Mouse (Mus musculus) lung, postnatal 0 days (tissue): ENCODE results near the gene Dvl1. TPM values are rescaled to one million over a fixed set of nuclear protein-coding genes. Genes with fewer than 3 reads are reported as not detected.
A peak's percentile ranks its signal among the peaks of the same experiment; 100 is the strongest.

ENCODE experiments used
- ATAC-seq: fragments of 200-750 bp; cut with Nextera tagmentation; 2 replicates; pipeline ENCODE4 v1.8.0; 2017; ENCODE audit warnings: moderate library complexity
- DNase-seq: peaks from one replicate; pipeline ENCODE4 v3.0.0-alpha.2; 2016; ENCODE audit warnings: low spot score
- H3K27ac ChIP-seq: fragments of 300-500 bp; sonication (generic); 2 replicates; pipeline ENCODE4 v1.5.1; 2014; ENCODE audit warnings: antibody characterized with exemption, mild to moderate bottlenecking, low read length, mixed read lengths
- H3K27me3 ChIP-seq: fragments of 300-500 bp; sonication (generic); replicated peaks from 2 replicates; pipeline ENCODE4 v1.6.1; 2014; ENCODE audit warnings: low read length, mixed read lengths; ENCODE audit not compliant: insufficient read depth
- H3K36me3 ChIP-seq: fragments of 300-500 bp; sonication (generic); 2 replicates; pipeline ENCODE4 v1.6.1; 2014; ENCODE audit warnings: low read length, mixed read lengths; ENCODE audit not compliant: insufficient read depth
- H3K4me1 ChIP-seq: fragments of 300-500 bp; sonication (generic); 2 replicates; pipeline ENCODE4 v1.6.1; 2014; ENCODE audit warnings: antibody characterized with exemption, low read depth, low read length, mixed read lengths; ENCODE audit not compliant: insufficient read depth
- H3K4me2 ChIP-seq: fragments of 300-500 bp; sonication (generic); replicated peaks from 2 replicates; pipeline ENCODE4 v1.6.1; 2014; ENCODE audit warnings: low read depth, mild to moderate bottlenecking, low read length, moderate library complexity, mixed read lengths
- H3K4me3 ChIP-seq: fragments of 300-500 bp; sonication (generic); 2 replicates; pipeline ENCODE4 v1.5.1; 2014; ENCODE audit warnings: low read depth, low read length
- H3K9ac ChIP-seq: fragments of 300-500 bp; sonication (generic); replicated peaks from 2 replicates; pipeline ENCODE4 v1.6.1; 2014; ENCODE audit warnings: low read depth, mild to moderate bottlenecking
- H3K9me3 ChIP-seq: fragments of 300-500 bp; sonication (generic); 2 replicates; pipeline ENCODE4 v1.6.1; 2016; ENCODE audit warnings: low read length, mixed read lengths
- CTCF ChIP-seq: IDR thresholded peaks from 2 replicates; pipeline ENCODE4 v1.5.1; 2016; ENCODE audit warnings: antibody characterized with exemption, mild to moderate bottlenecking
- EP300 ChIP-seq: IDR thresholded peaks from 2 replicates; pipeline ENCODE4 v1.6.1; 2016; ENCODE audit warnings: antibody characterized with exemption, mild to moderate bottlenecking, control low read depth
- WGBS: fragments of 180-500 bp; shearing (Covaris S2); extraction: QIAGEN DNeasy Blood & Tissue Kit; methylation state at CpG from one replicate; pipeline ENCODE4 v1.1.7; 2014; 5-methylcytosine and 5-hydroxymethylcytosine counted together
- polyA plus RNA-seq: library from polyadenylated mRNA; unstranded; fragments of >200 nt; fragmentation: Nextera tagmentation; extraction: Ambion mirVana; gene quantifications from 2 replicates; pipeline ENCODE4 v1.2.1, GENCODE M21; 2015

Dvl1 gene
- polyA plus RNA-seq, 1 experiment from 2014 or later: 9.1 TPM

GRCm38 (mm10) chr4:155904318-155905102 is 57.3 kb downstream of the Dvl1 start:
- 91% methylated on average over 13 of the region's 13 CpGs for WGBS
- no peaks in the 10 kb centered on the region for H3K4me1 ChIP-seq
- H3K4me2 ChIP-seq: no peak overlapping the region
- DNase-seq (no peak), ATAC-seq (no peak)
- peaks cover 27% of the 10 kb centered on the region for H3K36me3 ChIP-seq
- TF ChIP-seq EP300 (no peak), CTCF (peak; percentile 52)
- no peak overlapping the region for H3K9ac ChIP-seq
- no peak overlapping the region for H3K4me3 ChIP-seq
- no peaks in the 10 kb centered on the region for H3K27me3 ChIP-seq
- no peaks in the 10 kb centered on the region for H3K9me3 ChIP-seq
- H3K27ac ChIP-seq: no peak overlapping the region

GRCm38 (mm10) chr4:155905634-155906033 is 58.4 kb downstream of the Dvl1 start:
- Histone ChIP-seq H3K4me3 (no peak overlapping the region), H3K9ac (no peak overlapping the region), H3K27me3 (no peaks in the 10 kb centered on the region), H3K9me3 (no peaks in the 10 kb centered on the region), H3K4me1 (no peaks in the 10 kb centered on the region), H3K27ac (no peak overlapping the region), H3K36me3 (peaks cover 22% of the 10 kb centered on the region), H3K4me2 (no peak overlapping the region)
- no peak for ATAC-seq
- no peak for TF ChIP-seq EP300
- TF ChIP-seq CTCF: no peak
- WGBS: 80% methylated on average over 13 of the region's 13 CpGs
- no peak for DNase-seq

GRCm38 (mm10) chr4:155906125-155906524 is 58.9 kb downstream of the Dvl1 start:
- Histone ChIP-seq H3K4me1 (no peaks in the 10 kb centered on the region), H3K27me3 (no peaks in the 10 kb centered on the region), H3K9ac (no peak overlapping the region), H3K9me3 (no peaks in the 10 kb centered on the region), H3K36me3 (peaks cover 22% of the 10 kb centered on the region), H3K4me3 (no peak overlapping the region), H3K4me2 (no peak overlapping the region), H3K27ac (no peak overlapping the region)
- ATAC-seq: no peak
- TF ChIP-seq CTCF (no peak), EP300 (no peak)
- DNase-seq: no peak
- 74% methylated on average over 9 of the region's 9 CpGs for WGBS

- ATAC-seq (no peak; the same call in 1 of the 2 replicates), DNase-seq (no peak)
- no peaks in the 10 kb centered on the region for H3K4me1 ChIP-seq
- no peak overlapping the region for H3K4me2 ChIP-seq
- 59% methylated on average over 11 of the region's 11 CpGs for WGBS
- H3K36me3 ChIP-seq: peaks cover 21% of the 10 kb centered on the region
- H3K9me3 ChIP-seq: no peaks in the 10 kb centered on the region
- TF ChIP-seq EP300 (no peak), CTCF (no peak)
- H3K27ac ChIP-seq: no peak overlapping the region
- H3K27me3 ChIP-seq: no peaks in the 10 kb centered on the region
- no peak overlapping the region for H3K9ac ChIP-seq
- H3K4me3 ChIP-seq: no peak overlapping the region
Observed at GRCm38 (mm10) chr4:155907003-155907402, 59.8 kb downstream of the Dvl1 start.

- H3K27ac ChIP-seq: no peak overlapping the region
- no peak overlapping the region for H3K4me2 ChIP-seq
- H3K4me1 ChIP-seq: no peaks in the 10 kb centered on the region
- no peak for DNase-seq
- H3K36me3 ChIP-seq: peaks cover 10% of the 10 kb centered on the region; the same call in 1 of the 2 replicates
- ATAC-seq: no peak
- H3K4me3 ChIP-seq: no peak overlapping the region
- H3K9me3 ChIP-seq: no peaks in the 10 kb centered on the region
- TF ChIP-seq CTCF (no peak), EP300 (no peak)
- H3K9ac ChIP-seq: no peak overlapping the region
- H3K27me3 ChIP-seq: no peaks in the 10 kb centered on the region
- WGBS: 74% methylated on average over 7 of the region's 7 CpGs
Observed at GRCm38 (mm10) chr4:155908281-155908680, 61.1 kb downstream of the Dvl1 start.

GRCm38 (mm10) chr4:155908751-155909150 is 61.5 kb downstream of the Dvl1 start:
- Histone ChIP-seq H3K27me3 (no peaks in the 10 kb centered on the region), H3K36me3 (peaks cover 7% of the 10 kb centered on the region; the same call in 1 of the 2 replicates), H3K4me1 (no peaks in the 10 kb centered on the region), H3K4me3 (no peak overlapping the region), H3K9me3 (no peaks in the 10 kb centered on the region), H3K4me2 (no peak overlapping the region), H3K27ac (no peak overlapping the region), H3K9ac (no peak overlapping the region)
- DNase-seq (no peak), ATAC-seq (no peak)
- TF ChIP-seq CTCF: no peak
- WGBS: 81% methylated on average over 4 of the region's 4 CpGs

Other genes with a start within 250 kb of the Dvl1 start
- 3.1 and 3.7 TPM in 2 replicates for gene Slc35e2, start 246.0 kb upstream of the Dvl1 start, polyA plus RNA-seq
- 67.3 and 74.4 TPM in 2 replicates for gene Cdk11b, start 222.5 kb upstream of the Dvl1 start, polyA plus RNA-seq
- not detected in 2 replicates for gene Gm10563, start 202.0 kb upstream of the Dvl1 start, polyA plus RNA-seq
- 44.5 and 46.2 TPM in 2 replicates for gene Mmp23, start 194.0 kb upstream of the Dvl1 start, polyA plus RNA-seq
- 16.3 and 19.8 TPM in 2 replicates for gene Mib2, start 178.2 kb upstream of the Dvl1 start, polyA plus RNA-seq
- gene Fndc10, start 153.1 kb upstream of the Dvl1 start, polyA plus RNA-seq: 3.3 and 3.6 TPM in 2 replicates
- gene Ssu72, start 142.6 kb upstream of the Dvl1 start, polyA plus RNA-seq: 166 and 178 TPM in 2 replicates
- gene Tmem240, start 112.6 kb upstream of the Dvl1 start, polyA plus RNA-seq: 0.58 and 0.63 TPM in 2 replicates
- 26.1 and 28.5 TPM in 2 replicates for gene Atad3a, start 86.3 kb upstream of the Dvl1 start, polyA plus RNA-seq
- gene Vwa1, start 72.7 kb upstream of the Dvl1 start, polyA plus RNA-seq: 6.5 and 7.0 TPM in 2 replicates
- 0.13 and 0.31 TPM in 2 replicates for gene Tmem88b, start 61.5 kb upstream of the Dvl1 start, polyA plus RNA-seq
- 6.0 and 6.6 TPM in 2 replicates for gene Ankrd65, start 57.0 kb upstream of the Dvl1 start, polyA plus RNA-seq
- 164 and 186 TPM in 2 replicates for gene Mrpl20, start 44.5 kb upstream of the Dvl1 start, polyA plus RNA-seq
- gene Ccnl2, start 34.9 kb upstream of the Dvl1 start, polyA plus RNA-seq: 110 and 122 TPM in 2 replicates
- 117 and 128 TPM in 2 replicates for gene Aurkaip1, start 16.1 kb upstream of the Dvl1 start, polyA plus RNA-seq
- 321 and 330 TPM in 2 replicates for gene Mxra8, start 7.7 kb upstream of the Dvl1 start, polyA plus RNA-seq
- gene Tas1r3, start 16.0 kb downstream of the Dvl1 start, polyA plus RNA-seq: 0.19 and 0.25 TPM in 2 replicates
- gene Cptp, start 22.0 kb downstream of the Dvl1 start, polyA plus RNA-seq: 10.8 and 13.8 TPM in 2 replicates
- 31.7 and 34.8 TPM in 2 replicates for gene Ints11, start 22.1 kb downstream of the Dvl1 start, polyA plus RNA-seq
- gene Pusl1, start 44.4 kb downstream of the Dvl1 start, polyA plus RNA-seq: 29.3 and 29.9 TPM in 2 replicates
- 12.7 and 13.4 TPM in 2 replicates for gene Acap3, start 44.4 kb downstream of the Dvl1 start, polyA plus RNA-seq
- gene Ube2j2, start 96.4 kb downstream of the Dvl1 start, polyA plus RNA-seq: 66.6 and 67.0 TPM in 2 replicates
- 30.6 and 36.2 TPM in 2 replicates for gene C1qtnf12, start 114.9 kb downstream of the Dvl1 start, polyA plus RNA-seq
- 6.8 TPM in 2 replicates for gene B3galt6, start 145.2 kb downstream of the Dvl1 start, polyA plus RNA-seq
- gene Sdf4, start 145.5 kb downstream of the Dvl1 start, polyA plus RNA-seq: 155 and 166 TPM in 2 replicates
- gene Tnfrsf4, start 166.4 kb downstream of the Dvl1 start, polyA plus RNA-seq: 4.9 and 5.2 TPM in 2 replicates
- gene Tnfrsf18, start 178.8 kb downstream of the Dvl1 start, polyA plus RNA-seq: 1.6 and 1.9 TPM in 2 replicates
- 2.1 and 2.5 TPM in 2 replicates for gene Ttll10, start 212.0 kb downstream of the Dvl1 start, polyA plus RNA-seq